Mouse (Mus musculus) CH12.LX (cell line): Measurements from ENCODE around the gene Clnk. TPM values are rescaled to one million over a fixed set of nuclear protein-coding genes. Genes with fewer than 3 reads are reported as not detected.

Experiments
- DNase-seq: peaks from one replicate; pipeline ENCODE4 v3.0.0-alpha.2; 2013; ENCODE audit errors: extremely low read depth
- H3K27ac ChIP-seq: 2 replicates; pipeline ENCODE4 v1.5.1; 2012; ENCODE audit warnings: low read depth, mild to moderate bottlenecking, control low read depth, moderate library complexity; ENCODE audit not compliant: insufficient read depth
- H3K27me3 ChIP-seq: replicated peaks from 2 replicates; pipeline ENCODE3; 2012; ENCODE audit warnings: inconsistent platforms
- H3K36me3 ChIP-seq, 2 experiments: replicated peaks in 1 of 2; 2 replicates each; pipeline versions ENCODE3 to v1.6.1; 2012; ENCODE audit warnings: inconsistent platforms in 1 of 2, low read length in 1 of 2, mild to moderate bottlenecking in 1 of 2, mixed read lengths in 1 of 2, moderate library complexity in 1 of 2; ENCODE audit not compliant: control insufficient read depth in 1 of 2, insufficient read depth in 1 of 2
- H3K4me1 ChIP-seq, 2 experiments: 2 replicates each; pipeline ENCODE4 v1.6.1; 2012; ENCODE audit warnings: inconsistent platforms in 1 of 2, moderate library complexity in 1 of 2; ENCODE audit not compliant: insufficient read depth in 2 of 2, control insufficient read depth in 1 of 2
- H3K4me2 ChIP-seq: 2 replicates; pipeline ENCODE4 v1.6.1; 2012; ENCODE audit warnings: low read depth, mild to moderate bottlenecking, control low read depth; ENCODE audit not compliant: poor library complexity, insufficient read depth, severe bottlenecking
- H3K4me3 ChIP-seq, 3 experiments: fragments of 150-350 bp in 1 of 3; sonication (generic) in 1 of 3; replicated peaks in 1 of 3; 2 replicates each; pipeline versions ENCODE3 to v1.5.1; 2011 to 2012; ENCODE audit warnings: low read depth in 2 of 3, low read length in 2 of 3, mild to moderate bottlenecking in 2 of 3, moderate library complexity in 2 of 3, control low read depth in 1 of 3, improper control_type of control experiment in 1 of 3, inconsistent platforms in 1 of 3, mixed read lengths in 1 of 3; ENCODE audit not compliant: poor library complexity in 1 of 3
- H3K79me2 ChIP-seq: replicated peaks from 2 replicates; pipeline ENCODE4 v1.6.1; 2012; ENCODE audit warnings: mild to moderate bottlenecking, moderate library complexity; ENCODE audit not compliant: control insufficient read depth, poor library complexity, insufficient read depth, severe bottlenecking; ENCODE audit errors: extremely low read depth
- H3K9ac ChIP-seq: 2 replicates; pipeline ENCODE4 v1.6.1; 2012; ENCODE audit warnings: low read depth, mild to moderate bottlenecking, control low read depth, moderate library complexity; ENCODE audit not compliant: insufficient read depth
- H3K9me3 ChIP-seq: replicated peaks from 2 replicates; pipeline ENCODE3; 2012; ENCODE audit warnings: low read length, inconsistent platforms, mixed read lengths
- E2F4 ChIP-seq: IDR thresholded peaks from 2 replicates; pipeline ENCODE4 v1.6.1; 2011; ENCODE audit warnings: low read depth, low read length, improper control_type of control experiment; ENCODE audit not compliant: insufficient replicate concordance
- EP300 ChIP-seq: IDR thresholded peaks from 2 replicates; pipeline ENCODE4 v1.6.1; 2011; ENCODE audit warnings: low read length, improper control_type of control experiment
- POLR2A ChIP-seq: IDR thresholded peaks from 2 replicates; pipeline ENCODE4 v1.6.1; 2011; ENCODE audit warnings: low read depth, mild to moderate bottlenecking, improper control_type of control experiment, low read length
- ZMIZ1 ChIP-seq: IDR thresholded peaks from 2 replicates; pipeline ENCODE4 v1.6.1; 2012; ENCODE audit warnings: low read depth, mild to moderate bottlenecking, inconsistent platforms, low read length, improper control_type of control experiment
- dilution Hi-C: fragments of 300-500 bp; cut with MboI; formaldehyde crosslinking; loops from 2 replicates; pipeline ENCODE4 v1.14.3; 2020; ENCODE audit warnings: low sequenced_read_pairs; ENCODE audit not compliant: extremely low pct_unique_long_range_greater_than_20kb, extremely low pct_ligation_motif_present
- in situ Hi-C: fragments of 300-500 bp; cut with MboI; formaldehyde crosslinking; loops from 3 replicates; pipeline ENCODE4 v1.14.3; 2019; ENCODE audit warnings: low sequenced_read_pairs, low pct_ligation_motif_present, low pct_unique_long_range_greater_than_20kb, mixed read lengths
- polyA plus RNA-seq: library from polyadenylated mRNA; unstranded; fragments of >175 nt; gene quantifications from 2 replicates; pipeline ENCODE4 v1.2.1, GENCODE M21; 2012; ENCODE audit warnings: low read depth; ENCODE audit not compliant: insufficient read length
- total RNA-seq, 2 experiments: library from RNA; depleted of rRNA; stranded (reverse); fragments of 300-350 nt in 1 of 2; fragments of >200 nt in 1 of 2; gene quantifications; 2 replicates each; pipeline ENCODE4 v1.2.3; 2012 to 2014

The Clnk gene
- total and polyA plus RNA-seq, 3 experiments: not detected

DNA sequence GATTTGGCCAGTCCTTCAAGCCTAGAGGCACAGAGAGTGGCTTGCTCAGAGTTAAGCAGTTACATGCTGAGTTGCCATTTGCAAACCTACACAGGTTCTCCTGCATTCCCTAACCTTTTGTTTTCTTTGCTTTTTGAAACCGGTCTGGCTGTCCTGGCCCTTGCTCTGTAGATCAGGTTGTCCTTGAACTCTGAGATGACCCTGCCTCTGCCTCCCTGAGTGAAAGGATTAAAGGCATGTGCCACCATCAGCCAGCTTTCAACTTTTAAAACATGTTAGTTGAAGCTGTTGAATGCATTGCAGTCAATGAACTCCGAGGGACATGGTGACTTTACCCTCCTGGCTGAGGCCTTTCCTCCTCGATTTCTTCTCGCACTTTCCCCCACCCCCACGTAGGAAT is 217.8 kb downstream of the Clnk start:
- Histone ChIP-seq H3K27me3 (no peaks in the 10 kb centered on the region), H3K4me2 (no peak overlapping the region), H3K4me3 (no peak overlapping the region), H3K36me3 (no peaks in the 10 kb centered on the region), H3K27ac (no peak overlapping the region), H3K9me3 (no peaks in the 10 kb centered on the region), H3K4me1 (peaks cover 0 to 6% of the 10 kb centered on the region in 2 experiments; a peak in 1 of 4 replicates), H3K79me2 (no peaks in the 10 kb centered on the region), H3K9ac (no peak overlapping the region)
- in situ Hi-C loops (no loop called here), dilution Hi-C loops (no loop called here)
- no peak for DNase-seq
- TF ChIP-seq ZMIZ1: no peak
- no peak for TF ChIP-seq POLR2A
- no peak for TF ChIP-seq E2F4
- no peak for TF ChIP-seq EP300

Other genes starting within 250 kb of the Clnk start
- gene Zfp518b, start 192.0 kb downstream of the Clnk start, total RNA-seq (2012; rRNA removed): not detected in 2 replicates
- gene Zfp518b, start 192.0 kb downstream of the Clnk start, total RNA-seq (2014; rRNA removed): not detected in 2 replicates
- not detected in 2 replicates for gene Zfp518b, start 192.0 kb downstream of the Clnk start, polyA plus RNA-seq